Mouse (Mus musculus) embryo, embryonic 10.5 days (tissue): ENCODE measurements at regions not wholly inside any gene's neighbourhood (a gene's known extent, or its start where the extent isn't known, plus 50 kb on each side); places are given as distances from the start of the nearest gene placed in this dataset.

ENCODE experiments used
- DNase-seq: peaks from one replicate; pipeline ENCODE4 v3.0.0-alpha.2; 2015; ENCODE audit warnings: low spot score

DNA sequence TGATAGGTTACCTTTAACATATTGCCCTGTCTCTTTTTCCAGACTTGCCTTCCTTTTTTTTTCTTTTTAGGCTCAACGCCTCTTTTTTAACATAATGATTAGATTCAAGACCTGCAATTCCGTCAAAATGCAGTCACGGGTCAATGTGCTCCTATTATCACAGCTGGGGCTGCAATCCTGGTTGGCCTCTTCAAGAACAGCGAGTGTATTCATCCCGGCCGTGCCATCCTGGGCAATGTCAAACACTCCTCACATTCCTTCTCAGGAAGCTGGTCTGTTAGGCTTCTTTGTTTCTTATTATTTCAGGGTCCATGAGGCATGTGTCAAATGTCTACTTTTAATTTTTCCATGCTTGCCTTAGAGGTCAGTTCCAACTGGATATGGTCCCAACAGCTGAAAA, 413.5 kb upstream of the Frg1 start:
- DNase-seq, result peak; percentile 75

DNA sequence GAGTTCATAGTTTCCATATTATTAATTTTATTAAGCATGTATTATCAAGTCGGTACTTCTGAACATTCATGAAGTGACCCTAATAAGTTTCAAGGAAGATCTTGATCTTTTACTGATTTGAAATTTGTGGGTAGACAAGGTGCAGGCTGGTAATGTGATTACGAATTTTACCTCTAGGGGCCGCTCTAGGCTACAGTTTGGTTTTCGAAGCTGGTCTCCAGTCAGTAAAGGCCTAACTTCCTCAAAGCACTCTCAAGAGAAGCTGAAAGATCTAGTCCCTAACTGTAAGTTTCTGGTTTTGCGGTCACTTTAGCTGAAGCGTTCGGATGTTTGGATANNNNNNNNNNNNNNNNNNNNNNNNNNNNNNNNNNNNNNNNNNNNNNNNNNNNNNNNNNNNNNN, 408.1 kb upstream of the Frg1 start:
- DNase-seq, result peak; percentile 81

DNA sequence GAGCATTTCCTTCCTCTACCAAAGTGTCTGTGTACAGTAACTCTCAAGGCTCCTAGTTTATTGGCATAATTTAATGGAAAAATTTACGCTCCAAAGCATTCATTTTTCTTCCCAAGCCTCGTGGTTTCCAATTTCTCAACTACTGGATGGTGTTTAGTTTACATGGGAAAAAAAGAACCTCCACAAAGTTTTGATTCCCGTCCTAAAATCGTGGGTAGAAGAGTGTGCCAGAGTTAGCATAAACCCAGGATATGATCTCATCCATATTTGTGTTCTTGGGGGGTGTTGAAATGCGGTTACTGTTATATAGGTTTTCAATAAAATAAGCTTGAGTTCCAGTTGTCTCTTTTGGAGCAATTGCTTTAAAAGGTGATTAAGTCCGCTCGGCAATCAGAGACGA, 406.2 kb upstream of the Frg1 start:
- no peak for DNase-seq

DNA sequence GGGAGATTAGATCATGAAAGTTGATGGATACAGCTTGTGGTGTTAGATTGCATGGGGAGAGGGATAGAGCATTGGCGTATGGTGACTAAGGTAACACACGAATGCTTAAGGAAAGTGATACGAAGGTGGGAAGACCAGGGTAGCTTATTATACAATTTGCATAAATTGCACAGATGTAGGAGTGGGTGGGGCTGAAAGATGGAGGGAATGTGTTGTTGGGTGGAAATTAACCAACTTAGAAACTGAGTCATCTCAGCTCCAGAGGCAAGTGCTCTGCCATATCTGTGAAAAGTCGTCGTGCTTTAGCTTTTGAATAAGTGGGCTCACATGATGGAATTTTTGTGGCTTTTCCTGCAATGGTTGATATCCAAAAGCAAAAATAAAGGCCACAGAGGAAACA, 404.8 kb upstream of the Frg1 start:
- no peak for DNase-seq

DNA sequence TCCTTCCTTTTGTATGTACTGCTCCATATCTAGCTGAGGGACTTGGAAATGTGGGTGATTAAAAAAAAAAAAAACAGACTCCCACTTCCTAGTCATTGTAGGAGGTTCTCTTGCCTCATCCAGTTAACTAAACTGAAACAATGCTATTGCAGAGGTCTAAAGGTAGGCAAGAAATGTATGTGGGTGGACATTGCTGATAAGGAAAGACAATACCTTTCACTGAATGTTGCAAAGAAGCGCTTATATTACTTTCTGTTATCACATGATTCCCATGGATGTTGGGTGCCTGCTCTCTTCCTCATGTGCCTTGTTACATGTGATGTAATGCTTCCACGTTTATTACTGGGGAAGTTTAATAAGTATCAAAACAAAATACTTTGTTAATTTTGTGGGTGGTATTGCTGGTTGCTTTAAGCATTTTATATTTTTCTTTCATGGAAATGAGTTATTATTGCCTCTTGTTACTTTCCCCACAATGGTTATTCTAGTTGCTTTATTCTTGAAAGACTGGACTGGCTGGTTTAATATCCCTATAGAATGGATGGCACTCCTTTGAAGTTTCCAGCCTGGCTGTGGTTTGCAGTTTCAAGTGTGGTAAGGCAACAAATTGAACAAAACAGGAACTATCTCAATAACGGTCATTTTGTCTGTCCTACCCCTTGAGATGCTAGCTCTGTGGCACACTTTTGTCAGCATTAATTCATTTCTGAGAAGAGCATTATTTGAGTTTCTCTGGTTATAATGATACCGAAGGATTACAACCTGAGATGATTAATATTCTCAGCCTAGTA, 403.9 kb upstream of the Frg1 start:
- no peak for DNase-seq

DNA sequence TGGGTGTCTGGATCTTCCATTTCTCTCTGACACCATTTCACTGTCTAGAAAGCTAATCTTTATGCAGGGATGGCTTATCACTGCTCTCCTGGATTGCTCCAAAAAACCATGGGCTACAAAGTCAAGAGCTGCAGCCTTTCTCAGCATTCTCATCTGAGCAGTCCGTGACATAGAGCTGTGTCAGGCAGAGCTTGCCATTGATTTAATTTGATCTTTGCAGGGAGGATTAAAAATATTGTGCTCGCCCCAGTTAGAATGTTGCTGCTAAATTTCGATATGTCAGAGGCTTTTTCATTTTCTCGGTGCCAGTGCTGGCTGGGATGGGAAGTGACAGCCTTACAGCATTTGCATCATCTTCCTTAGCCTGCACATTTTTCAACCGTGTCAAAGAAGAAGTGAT, 401.7 kb upstream of the Frg1 start:
- no peak for DNase-seq

DNA sequence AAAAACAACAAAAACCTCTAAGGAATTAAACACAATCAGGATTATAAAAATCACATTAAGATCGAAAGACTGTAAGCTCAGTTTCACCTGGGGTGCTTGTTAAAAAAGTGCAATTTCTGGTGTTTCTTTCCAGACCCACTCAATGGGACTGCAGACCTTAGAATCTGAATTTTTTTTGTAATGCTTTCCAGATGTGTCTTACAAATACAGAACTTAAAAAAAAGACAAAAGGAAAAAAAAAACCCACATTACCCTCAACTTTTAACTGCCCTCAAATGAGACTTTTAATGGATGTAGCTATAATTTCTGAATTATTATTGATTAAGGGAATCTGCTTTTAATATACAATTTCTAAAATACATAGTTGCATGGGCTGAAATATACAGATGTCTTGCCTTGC, 401.2 kb upstream of the Frg1 start:
- DNase-seq, result no peak

DNA sequence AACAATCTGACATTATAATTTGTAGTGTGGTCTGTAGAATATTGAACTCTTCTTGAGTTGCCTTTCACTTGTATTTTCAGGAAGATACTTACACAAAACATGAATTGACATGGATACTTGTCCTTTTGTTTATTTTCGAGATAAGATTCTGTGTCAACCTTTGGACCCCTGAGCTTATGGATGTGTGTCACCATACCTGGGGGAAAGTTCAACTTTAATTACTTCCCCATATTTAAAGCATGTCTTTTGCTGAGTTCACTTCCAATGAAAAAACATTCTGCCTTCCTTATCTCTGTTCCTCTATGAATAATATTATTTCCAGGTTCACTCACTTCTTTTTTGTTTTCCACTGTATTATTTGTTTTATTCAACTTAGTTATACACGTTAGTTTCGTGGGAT, 398.4 kb upstream of the Frg1 start:
- no peak for DNase-seq

DNA sequence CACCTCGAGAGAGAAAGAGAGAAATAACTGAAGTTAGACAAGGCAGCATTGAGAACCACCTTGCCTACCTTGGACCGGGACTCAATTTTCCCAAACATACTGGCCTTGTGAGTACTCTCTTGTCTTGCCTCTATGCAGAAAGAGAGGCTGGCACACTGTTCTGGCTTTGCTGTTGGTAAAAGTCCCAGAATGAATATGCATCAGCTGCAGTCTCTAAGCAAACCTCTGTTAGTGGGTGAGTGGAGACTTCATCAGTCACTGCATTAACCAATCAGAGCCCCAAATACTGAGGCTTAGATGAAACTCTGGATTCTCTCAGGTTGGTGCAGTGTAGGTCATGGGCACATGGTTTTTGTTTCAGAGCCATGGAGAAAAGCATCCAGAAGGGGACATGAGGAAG, 378.8 kb upstream of the Frg1 start:
- no peak for DNase-seq

DNA sequence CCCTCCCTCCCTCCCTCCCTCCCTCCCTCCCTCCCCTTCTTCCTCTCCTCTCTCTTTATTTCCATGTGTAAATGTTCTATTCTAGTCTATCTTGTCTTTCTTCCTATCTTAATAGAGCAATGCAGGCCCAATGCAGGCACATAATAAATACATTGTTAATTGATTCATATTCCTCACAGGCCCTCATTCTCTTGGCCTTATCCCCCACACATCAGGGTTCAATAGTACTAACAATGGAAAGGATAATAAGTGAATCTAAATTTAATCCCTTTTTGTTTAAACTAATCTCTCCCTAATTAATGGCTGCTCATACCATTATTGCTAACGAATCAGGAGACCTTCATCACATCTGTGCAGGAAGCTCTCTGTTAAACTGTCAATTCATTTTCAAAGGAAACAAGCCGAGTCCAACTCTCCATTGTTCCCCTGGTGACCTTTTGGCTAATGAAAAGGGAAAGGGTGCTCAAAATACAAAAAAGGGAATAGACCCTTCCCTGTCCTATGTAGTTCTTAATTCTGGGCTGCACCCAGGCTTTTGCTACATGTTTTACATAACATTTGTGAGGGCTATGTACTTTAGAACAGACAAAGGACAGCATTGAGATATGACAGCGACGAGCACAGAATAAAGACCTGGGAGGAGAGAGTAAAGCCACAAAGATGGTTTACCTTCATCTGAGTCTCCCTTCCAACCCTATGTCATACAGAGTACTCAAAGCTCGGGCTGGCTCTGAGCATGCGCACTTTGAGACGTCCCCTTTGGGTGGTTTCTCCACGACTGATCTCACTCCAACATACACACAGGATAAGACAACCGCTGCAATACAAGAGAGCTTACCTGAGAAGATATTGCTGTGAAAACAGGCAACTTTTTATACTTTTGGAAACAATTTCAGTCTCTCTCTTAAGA, 370.3 kb upstream of the Frg1 start:
- DNase-seq, result peak; percentile 17

DNA sequence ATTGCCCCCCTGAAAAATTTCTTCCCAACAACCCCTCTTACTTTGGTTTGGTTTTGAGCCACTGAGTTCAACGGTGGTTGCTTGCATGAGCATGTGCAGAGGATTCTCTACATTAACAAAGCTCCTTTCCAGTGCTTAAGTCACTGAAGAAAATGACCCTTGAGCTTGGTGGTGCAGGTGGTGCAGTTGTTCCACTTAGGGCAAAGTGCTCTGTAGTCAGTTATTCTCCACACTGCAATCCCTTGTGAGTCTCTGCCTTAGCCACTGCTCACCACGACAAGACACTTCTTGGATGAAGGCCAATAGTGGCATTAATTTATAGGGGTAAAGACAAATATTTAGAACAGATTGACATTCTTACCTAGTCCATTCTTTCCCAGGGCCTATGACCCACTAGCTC, 369.1 kb upstream of the Frg1 start:
- DNase-seq, result no peak

DNA sequence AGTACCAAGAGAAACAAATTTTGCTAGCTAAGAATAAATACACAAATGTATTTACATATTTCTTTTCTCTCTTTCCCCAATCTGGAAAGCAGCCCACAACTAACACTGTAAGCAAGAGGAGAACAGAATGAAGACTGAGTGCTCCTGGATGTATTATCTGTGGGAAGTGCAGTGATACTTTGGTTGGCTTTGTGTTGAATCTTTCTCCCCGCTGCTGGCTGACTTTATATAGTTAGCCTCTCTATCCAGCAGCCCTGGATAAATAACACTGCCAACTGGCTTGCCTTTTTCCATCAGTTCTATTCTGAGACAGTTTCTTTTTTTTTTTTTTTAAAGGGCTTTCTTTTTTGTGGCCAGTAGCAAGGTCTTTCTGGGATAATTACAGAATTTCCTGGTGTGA, 366.0 kb upstream of the Frg1 start:
- DNase-seq, result no peak

DNA sequence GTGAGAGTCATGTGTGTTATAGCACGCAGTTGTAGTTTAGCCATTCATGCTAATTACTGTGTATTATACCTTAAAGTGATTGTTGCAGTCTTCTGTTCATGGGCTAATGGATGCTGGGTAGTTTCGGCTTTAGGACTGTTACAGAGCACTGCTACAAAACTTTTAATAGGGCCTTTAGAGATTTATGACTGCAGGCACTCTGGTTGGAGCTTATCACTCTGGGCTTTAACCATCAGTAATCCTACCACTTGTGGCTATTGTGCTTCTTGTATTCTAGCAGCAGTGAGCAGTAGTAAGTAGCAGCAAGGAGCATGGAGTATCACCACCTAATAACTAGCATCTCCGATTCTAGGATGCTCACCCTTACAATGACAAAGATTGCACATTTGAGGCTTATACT, 362.6 kb upstream of the Frg1 start:
- no peak for DNase-seq

DNA sequence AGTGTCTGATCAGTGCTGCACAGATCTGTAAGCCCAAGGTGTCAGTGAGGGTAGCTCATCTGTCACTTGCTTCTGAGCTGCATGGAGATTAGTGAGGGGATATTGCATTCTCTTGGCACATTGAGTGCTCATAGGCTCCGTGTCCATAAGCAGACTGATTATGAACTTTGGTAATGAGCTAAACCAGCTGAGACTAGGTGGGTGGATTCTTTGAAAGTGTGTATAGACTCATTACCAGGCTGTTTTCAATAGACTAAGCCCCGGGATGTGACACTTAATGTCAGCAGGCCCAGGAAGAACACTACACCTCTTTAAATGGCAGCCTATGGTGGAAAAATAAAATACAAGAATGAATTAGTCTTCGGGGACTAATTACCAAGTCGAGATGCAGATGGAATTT, 354.9 kb upstream of the Frg1 start:
- DNase-seq, result no peak

DNA sequence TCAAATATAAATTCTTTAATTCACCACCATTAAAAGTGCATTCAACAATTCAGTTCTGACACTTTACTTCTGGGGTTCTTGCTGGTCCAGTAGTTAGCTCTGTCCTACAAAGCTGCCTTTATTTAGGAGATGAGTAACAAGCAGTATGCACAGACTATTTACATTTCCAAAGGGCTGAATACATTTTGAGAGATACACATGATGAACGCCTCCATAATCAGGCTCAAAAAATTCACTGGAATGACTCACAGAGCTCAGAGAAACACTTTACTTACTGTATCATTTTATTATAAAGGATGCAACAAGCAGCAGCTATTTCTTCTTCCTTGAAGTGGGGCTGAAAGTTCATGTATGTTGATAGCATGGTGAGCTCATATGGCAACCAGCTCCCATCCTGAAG, 336.6 kb upstream of the Frg1 start:
- DNase-seq, result no peak

DNA sequence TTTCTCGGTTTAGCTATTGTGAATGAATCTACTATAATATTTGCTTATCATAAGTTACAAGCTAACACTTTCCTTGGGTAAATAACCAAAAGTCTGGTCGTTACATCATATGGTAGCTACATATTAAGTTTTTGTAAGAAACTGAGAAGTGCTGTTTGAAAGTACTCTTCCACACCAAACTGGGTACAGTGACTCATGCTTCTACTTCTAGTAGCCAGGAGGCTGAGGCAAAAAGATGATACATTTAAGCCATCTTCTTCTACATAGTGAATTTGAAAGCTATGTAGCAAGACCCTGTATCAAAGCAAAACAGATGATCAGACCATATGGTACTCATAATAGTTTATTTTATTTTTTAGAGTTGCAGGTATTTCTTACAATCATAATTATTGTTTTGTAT, 335.8 kb upstream of the Frg1 start:
- DNase-seq, result no peak

DNA sequence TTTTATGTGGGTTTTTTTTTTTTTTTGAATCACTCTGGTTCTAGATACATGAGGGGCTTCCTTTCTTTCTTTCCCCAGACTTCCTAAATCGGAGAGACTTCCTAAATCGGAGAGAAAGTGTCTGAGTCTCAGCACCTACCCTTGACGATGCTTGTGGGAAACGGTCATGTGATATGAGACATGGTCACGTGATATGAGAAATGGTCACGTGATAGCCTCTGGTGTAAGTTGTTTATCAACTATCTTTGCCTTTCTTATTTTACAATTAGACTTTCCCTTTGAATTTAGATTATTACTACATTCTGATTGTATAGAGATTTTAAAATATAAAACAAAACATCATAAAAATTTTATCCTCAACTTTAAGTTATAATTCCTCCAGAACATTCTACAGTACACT, 330.1 kb upstream of the Frg1 start:
- DNase-seq, result no peak

DNA sequence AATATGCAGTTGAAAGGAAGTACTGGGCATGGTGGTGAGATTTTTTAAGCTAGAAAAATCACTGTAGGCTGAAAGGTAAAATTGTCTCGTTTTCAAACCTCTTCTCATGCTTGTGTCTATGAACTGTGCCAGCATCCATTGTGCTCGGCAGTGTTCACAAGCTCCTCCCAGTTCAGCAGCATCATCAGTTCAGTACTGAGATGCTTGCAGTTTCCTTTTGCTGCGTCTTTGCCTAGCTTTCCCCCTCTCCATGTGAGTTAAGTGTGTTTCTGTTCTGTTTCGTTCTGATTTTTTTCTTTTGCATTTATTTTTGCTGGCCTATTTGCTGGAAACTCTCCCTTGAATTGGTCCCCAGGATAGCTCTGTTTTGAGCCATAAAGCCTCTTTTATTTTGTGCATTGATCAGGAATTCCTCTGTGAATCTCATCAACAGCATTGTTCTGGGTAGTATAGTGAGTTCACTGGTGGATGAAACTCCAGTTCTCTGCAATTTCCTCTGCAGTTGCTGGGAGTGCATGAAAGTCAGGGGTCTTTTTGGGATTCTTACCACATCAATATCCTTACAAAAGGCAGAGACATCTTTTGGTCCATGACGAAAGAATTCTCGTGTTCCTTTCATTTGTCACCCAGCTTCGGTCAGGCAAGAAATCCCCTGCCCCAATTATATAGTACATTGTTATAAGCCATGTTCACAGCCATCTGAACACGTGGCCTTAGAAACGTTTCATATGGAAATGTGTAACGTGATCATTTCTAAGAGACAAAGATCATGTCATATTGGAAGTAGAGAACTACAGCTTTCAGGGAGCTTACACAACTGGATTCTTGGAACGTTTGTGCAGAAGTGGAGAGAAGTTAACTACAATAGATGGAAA, 326.2 kb upstream of the Frg1 start:
- DNase-seq, result peak; percentile 17

DNA sequence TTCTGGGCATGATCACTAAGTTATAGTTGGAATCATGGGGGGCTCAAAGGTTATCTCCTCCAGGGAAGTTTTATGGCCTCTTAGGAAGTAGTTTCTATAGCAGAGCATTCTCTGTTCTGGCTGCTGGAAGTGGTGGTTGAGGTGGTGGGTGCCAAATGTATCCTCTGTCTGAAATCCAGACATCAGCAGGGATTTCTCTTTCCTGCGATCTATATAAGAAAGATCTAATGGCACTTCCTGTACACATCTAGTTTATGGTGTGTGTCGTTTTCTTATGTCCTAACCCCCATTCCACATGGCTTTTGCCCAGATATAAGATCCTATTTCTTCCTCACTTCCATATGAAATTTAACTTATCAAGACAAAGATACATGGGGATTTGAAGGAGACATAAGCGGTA, 300.1 kb upstream of the Frg1 start:
- DNase-seq, result no peak

DNA sequence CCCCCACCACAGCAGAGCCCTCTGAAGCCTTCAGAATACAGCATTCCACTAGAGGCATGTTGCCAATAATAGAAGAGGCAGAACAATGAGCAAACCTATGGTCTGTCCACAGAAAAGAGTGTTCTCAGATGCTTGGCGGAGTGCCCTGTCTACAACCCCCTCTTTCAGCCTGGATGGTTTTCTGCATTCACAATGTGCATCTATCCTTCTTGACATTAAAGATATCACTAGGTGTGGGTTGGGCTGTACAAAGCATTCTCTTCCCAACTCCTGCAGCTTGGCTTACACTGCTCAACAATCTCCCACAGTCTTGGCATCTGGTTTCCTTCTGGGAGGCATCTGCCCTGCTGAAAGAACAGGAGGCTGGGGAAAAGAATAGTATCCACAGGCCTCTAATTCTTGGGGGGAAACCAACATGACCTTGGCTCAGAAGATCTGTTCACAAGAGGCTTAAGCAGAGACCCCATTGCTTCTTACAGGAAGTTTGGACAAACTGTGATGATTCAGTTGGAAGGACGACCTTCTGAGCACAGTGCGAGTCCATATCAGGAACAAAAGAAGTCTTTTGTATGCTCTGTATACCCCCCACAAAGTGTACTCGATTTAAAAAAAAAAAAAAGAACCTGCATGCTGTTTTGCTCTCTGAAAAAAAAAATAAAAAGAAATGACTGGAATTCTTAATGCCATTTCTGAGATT, 296.9 kb upstream of the Frg1 start:
- peak; percentile 19 for DNase-seq

DNA sequence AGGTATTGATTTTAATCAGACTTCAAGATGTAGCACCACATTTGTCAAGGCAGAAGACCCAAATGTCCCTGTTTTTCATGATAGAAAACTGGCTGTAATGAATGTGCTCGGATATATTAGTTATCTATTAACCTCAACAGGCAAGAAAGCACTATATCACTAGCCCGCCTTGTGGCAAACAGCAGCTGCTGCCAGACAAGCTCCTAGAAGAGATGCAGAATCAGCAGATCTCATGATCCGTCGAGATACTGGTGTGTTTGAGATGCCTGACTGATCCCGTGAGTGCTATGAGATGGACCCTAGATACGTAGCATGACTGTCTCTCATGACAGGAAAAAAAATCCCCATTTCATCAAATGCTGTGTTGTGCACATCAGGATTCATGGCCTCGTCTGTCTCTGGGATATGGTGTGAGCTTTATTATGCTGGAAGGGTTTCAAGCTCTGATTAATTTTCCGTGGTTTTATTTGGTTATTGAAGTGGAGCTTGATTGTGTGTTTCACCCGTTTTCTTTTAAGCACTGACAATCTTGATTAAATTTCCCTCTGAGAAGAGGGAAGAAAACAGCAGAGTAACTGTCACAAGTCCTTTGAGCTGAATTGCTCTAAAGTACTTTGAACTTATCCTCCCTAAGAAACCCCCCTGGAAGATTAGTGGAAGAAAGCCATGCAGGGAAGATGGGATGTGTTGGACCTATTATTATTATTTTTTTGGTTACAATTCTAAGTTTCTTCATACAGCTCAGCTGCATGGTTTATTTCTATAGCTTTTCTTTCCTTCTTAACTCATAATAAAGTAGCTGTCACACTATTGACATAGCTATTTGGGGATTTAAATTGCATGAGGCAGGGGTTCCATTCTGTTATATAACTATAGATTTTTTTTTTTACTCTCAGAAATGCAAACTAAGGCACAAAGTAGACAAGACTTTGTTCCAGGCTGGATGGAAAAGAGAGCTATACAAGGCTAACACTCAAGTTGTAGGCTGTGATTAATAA, 287.4 kb upstream of the Frg1 start:
- no peak for DNase-seq
